Mouse (Mus musculus): ENCODE results near the gene Rfx7. TPM values are rescaled to one million over a fixed set of nuclear protein-coding genes. Genes with fewer than 3 reads are reported as not detected.

Rfx7 gene
- polyA plus RNA-seq, 1 experiment: 21.2 TPM

DNA sequence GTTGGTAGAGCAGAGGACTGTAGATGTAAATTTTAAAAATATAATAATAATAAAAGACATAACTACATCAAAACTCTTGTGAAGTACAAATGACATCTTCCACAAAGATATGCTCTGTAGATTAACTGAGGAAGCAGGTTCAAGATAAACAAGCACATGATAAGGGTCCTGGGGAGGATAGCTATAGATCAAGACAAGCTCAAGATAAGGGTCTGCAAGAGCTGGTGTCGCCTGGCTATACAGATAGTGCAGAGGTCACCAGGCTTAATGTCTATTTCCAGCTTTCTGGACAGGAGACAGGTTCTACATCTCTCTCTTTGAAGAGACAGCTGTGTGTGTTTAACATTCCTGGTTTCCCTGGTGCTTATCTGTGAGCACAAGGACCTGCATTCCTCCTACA is 100.2 kb downstream of the Rfx7 start:
- Histone ChIP-seq H3K4me3 (ENCODE audit: control insufficient read depth, insufficient read depth, low read length) (no peak overlapping the region), H3K4me1 (replicated peaks; ENCODE audit: control insufficient read depth, insufficient read depth, low read length) (no peaks in the 10 kb centered on the region), H3K27ac (ENCODE audit: control insufficient read depth, insufficient read depth, low read length) (no peak overlapping the region), H3K36me3 (ENCODE audit: control insufficient read depth, insufficient read depth, low read length) (no peaks in the 10 kb centered on the region), H3K27me3 (ENCODE audit: control insufficient read depth, insufficient read depth, low read length) (no peaks in the 10 kb centered on the region)
- TF ChIP-seq CTCF (IDR thresholded peaks at IDR 0.05; ENCODE audit: borderline replicate concordance, control insufficient read depth, extremely low read depth, insufficient read depth, low read length, poor library complexity): no peak
- WGBS: 92% methylated on average over 1 of the region's 1 CpGs
- no peak for DNase-seq

DNA sequence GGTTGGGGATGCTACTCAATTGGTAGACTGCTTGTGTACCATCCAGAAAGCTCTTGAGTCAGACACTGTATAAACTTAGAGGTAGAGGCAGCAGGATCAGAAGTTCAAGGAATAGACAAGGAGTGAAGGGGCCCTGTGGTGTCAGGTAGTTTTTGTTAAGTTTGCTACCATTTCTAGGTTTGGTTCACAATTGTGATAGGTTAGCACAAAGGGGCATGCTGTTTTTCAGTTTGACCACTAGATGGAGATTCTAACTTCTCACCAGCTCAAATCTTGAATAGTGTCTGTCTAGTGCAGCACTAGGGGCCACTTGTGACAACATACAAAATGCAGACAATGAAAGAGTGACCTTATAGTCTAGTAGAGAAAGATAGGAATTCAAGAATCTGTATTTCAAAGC is 103.1 kb downstream of the Rfx7 start:
- Histone ChIP-seq H3K4me1 (replicated peaks; ENCODE audit: control insufficient read depth, insufficient read depth, low read length) (peaks cover 7% of the 10 kb centered on the region), H3K4me3 (ENCODE audit: control insufficient read depth, insufficient read depth, low read length) (no peak overlapping the region), H3K27me3 (ENCODE audit: control insufficient read depth, insufficient read depth, low read length) (no peaks in the 10 kb centered on the region), H3K27ac (ENCODE audit: control insufficient read depth, insufficient read depth, low read length) (no peak overlapping the region), H3K36me3 (ENCODE audit: control insufficient read depth, insufficient read depth, low read length) (no peaks in the 10 kb centered on the region)
- TF ChIP-seq POLR2A (IDR thresholded peaks at IDR 0.05; ENCODE audit: control insufficient read depth, extremely low read depth, insufficient read depth, low read length, poor library complexity): no peak
- no peak for TF ChIP-seq CTCF (IDR thresholded peaks at IDR 0.05; ENCODE audit: borderline replicate concordance, control insufficient read depth, extremely low read depth, insufficient read depth, low read length, poor library complexity)
- no peak for DNase-seq

DNA sequence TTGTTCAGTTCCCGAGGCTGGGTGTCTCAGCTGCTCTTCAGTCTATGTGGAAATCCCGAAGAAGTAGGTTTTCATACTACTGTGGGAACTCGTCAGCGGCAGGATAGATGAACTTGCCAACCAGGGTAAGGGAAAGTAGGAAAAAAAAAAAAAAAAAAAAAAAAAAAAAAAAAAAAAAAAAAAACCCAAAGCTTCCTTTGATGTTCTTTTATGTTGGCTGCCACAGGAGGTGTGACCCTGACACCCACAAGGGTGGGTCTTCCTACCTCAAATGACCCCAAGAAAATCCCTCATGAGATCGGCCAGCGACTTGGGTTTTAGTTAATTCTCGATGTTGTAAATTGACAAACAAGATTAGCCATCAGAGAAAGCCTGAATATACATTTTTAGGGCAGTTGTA is 104.5 kb downstream of the Rfx7 start:
- no peak for DNase-seq
- H3K4me3 ChIP-seq (ENCODE audit: control insufficient read depth, insufficient read depth, low read length): no peak overlapping the region
- H3K27ac ChIP-seq (ENCODE audit: control insufficient read depth, insufficient read depth, low read length): no peak overlapping the region
- H3K27me3 ChIP-seq (ENCODE audit: control insufficient read depth, insufficient read depth, low read length): no peaks in the 10 kb centered on the region
- no peak for TF ChIP-seq POLR2A (IDR thresholded peaks at IDR 0.05; ENCODE audit: control insufficient read depth, extremely low read depth, insufficient read depth, low read length, poor library complexity)
- no peak for TF ChIP-seq CTCF (IDR thresholded peaks at IDR 0.05; ENCODE audit: borderline replicate concordance, control insufficient read depth, extremely low read depth, insufficient read depth, low read length, poor library complexity)
- WGBS: 88% methylated on average over 7 of the region's 7 CpGs
- no peaks in the 10 kb centered on the region for H3K36me3 ChIP-seq (ENCODE audit: control insufficient read depth, insufficient read depth, low read length)
- H3K4me1 ChIP-seq (replicated peaks; ENCODE audit: control insufficient read depth, insufficient read depth, low read length): peaks cover 12% of the 10 kb centered on the region

DNA sequence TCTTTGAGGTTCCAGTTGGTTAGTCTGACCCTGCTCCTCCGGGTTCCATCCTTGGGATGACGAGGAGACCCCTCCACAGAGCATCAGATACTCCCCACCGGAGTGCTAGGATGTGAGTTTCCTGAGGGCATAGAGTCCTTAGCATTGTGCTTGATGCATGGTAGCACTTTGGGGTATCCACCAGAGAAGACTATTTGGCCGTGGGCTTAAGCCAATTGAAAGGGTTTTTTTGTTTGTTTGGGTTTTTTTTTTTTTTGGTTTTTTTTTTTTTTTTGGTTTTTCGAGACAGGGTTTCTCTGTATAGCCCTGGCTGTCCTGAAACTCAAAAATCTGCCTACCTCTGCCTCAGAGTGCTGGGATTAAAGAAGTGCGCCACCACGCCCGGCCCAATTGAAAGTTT is 105.2 kb downstream of the Rfx7 start:
- H3K27ac ChIP-seq (ENCODE audit: control insufficient read depth, insufficient read depth, low read length): no peak overlapping the region
- H3K4me1 ChIP-seq (replicated peaks; ENCODE audit: control insufficient read depth, insufficient read depth, low read length): peaks cover 12% of the 10 kb centered on the region
- H3K27me3 ChIP-seq (ENCODE audit: control insufficient read depth, insufficient read depth, low read length): no peaks in the 10 kb centered on the region
- no peaks in the 10 kb centered on the region for H3K36me3 ChIP-seq (ENCODE audit: control insufficient read depth, insufficient read depth, low read length)
- WGBS: 92% methylated on average over 8 of the region's 8 CpGs
- no peak overlapping the region for H3K4me3 ChIP-seq (ENCODE audit: control insufficient read depth, insufficient read depth, low read length)
- no peak for TF ChIP-seq CTCF (IDR thresholded peaks at IDR 0.05; ENCODE audit: borderline replicate concordance, control insufficient read depth, extremely low read depth, insufficient read depth, low read length, poor library complexity)
- TF ChIP-seq POLR2A (IDR thresholded peaks at IDR 0.05; ENCODE audit: control insufficient read depth, extremely low read depth, insufficient read depth, low read length, poor library complexity): no peak
- DNase-seq: no peak

DNA sequence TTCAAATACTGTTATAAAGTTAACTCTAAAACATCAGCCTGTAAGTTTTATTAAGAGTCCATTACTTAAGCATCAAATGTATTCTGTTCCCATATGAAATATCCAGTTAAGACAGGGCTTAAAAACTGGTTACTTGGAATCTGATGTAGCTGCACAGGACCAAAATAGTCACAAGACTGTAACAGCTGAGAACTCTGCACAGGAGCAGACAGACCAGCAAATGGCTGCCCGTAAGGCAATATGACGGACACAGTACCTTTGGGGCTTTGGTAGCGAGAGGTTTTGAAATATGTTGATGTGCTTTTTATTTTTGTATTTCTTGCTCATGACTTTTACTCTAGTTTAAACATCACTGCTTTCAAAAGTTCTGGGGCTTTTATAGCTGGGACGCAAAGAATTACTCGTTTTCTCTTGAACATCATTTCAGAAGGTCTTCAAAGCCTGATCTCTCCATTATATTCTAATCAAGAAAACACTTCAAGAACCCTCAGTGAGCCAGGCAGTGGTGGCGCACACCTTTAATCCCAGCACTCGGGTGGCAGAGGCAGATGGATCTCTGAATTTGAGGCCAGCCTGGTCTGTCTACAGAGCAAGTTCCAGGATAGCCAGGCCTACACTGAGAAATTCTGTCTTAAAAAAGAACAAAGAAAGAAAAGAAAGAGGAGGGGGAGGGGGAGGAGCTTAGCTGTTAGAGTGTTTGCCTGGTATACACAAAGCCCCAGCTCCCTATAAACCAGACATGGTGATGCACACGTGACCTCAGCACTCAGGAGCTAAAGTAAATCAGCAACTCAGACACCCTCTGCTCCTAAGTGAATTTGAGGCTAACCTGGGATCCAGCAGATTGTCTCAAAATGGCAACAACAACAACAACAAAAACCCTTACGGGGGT is 107.2 kb downstream of the Rfx7 start:
- H3K36me3 ChIP-seq (ENCODE audit: control insufficient read depth, insufficient read depth, low read length): no peaks in the 10 kb centered on the region
- peaks cover 12% of the 10 kb centered on the region for H3K4me1 ChIP-seq (replicated peaks; ENCODE audit: control insufficient read depth, insufficient read depth, low read length)
- no peak for DNase-seq
- WGBS: 78% methylated on average over 9 of the region's 9 CpGs
- H3K27ac ChIP-seq (ENCODE audit: control insufficient read depth, insufficient read depth, low read length): no peak overlapping the region; the same call in 1 of the 2 replicates
- TF ChIP-seq POLR2A (IDR thresholded peaks at IDR 0.05; ENCODE audit: control insufficient read depth, extremely low read depth, insufficient read depth, low read length, poor library complexity) (no peak), CTCF (IDR thresholded peaks at IDR 0.05; ENCODE audit: borderline replicate concordance, control insufficient read depth, extremely low read depth, insufficient read depth, low read length, poor library complexity) (no peak)
- peak overlapping the region; percentile 43 for H3K4me3 ChIP-seq (ENCODE audit: control insufficient read depth, insufficient read depth, low read length)
- no peaks in the 10 kb centered on the region for H3K27me3 ChIP-seq (ENCODE audit: control insufficient read depth, insufficient read depth, low read length)

DNA sequence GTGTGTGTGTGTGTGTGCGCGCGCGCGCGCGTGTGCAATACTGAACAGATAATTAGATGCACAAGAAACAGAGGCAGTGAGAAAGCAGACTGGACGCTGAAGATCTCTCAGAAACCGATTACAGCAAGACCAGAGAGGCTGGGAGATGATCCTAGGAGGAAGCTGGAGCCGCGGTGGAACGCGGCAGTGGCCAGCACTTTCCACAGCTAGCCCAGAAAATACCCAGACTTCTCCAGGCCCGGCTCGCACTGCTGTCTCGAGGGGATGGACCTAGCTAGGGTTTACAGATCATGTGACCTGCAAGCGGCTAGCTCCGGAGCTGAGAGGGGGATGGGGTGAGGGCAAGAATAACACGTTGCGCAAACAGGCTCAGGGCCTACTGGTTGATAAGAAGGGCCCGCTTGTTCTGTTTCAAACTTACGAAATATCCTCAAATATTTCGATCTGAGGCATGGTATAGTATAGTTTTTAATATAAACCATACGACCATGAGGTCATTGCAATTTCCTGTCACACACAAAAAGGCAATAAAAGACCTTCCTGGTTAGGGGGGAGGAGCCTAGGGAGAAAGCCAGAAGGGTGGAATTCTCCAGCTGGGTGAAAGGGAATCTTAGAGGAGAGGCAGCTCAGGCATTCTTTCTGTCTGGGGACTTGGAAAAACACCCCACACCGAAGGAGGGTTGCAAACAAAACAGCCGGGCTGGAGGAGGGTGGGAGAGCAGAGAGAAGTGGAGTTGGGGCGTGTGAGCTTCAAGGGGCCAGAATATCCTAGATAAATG is 108.0 kb downstream of the Rfx7 start:
- WGBS: 30% methylated on average over 27 of the region's 27 CpGs
- peaks cover 12% of the 10 kb centered on the region for H3K4me1 ChIP-seq (replicated peaks; ENCODE audit: control insufficient read depth, insufficient read depth, low read length)
- H3K27ac ChIP-seq (ENCODE audit: control insufficient read depth, insufficient read depth, low read length): peak overlapping the region; percentile 59; the same call in 1 of the 2 replicates
- no peaks in the 10 kb centered on the region for H3K27me3 ChIP-seq (ENCODE audit: control insufficient read depth, insufficient read depth, low read length)
- TF ChIP-seq POLR2A (IDR thresholded peaks at IDR 0.05; ENCODE audit: control insufficient read depth, extremely low read depth, insufficient read depth, low read length, poor library complexity) (no peak), CTCF (IDR thresholded peaks at IDR 0.05; ENCODE audit: borderline replicate concordance, control insufficient read depth, extremely low read depth, insufficient read depth, low read length, poor library complexity) (no peak)
- DNase-seq: no peak
- no peaks in the 10 kb centered on the region for H3K36me3 ChIP-seq (ENCODE audit: control insufficient read depth, insufficient read depth, low read length)
- peak overlapping the region; percentile 43 for H3K4me3 ChIP-seq (ENCODE audit: control insufficient read depth, insufficient read depth, low read length)

All from thymus, adult 2 months (tissue).